Mouse (Mus musculus): Measurements from ENCODE around the gene Gins2.

- TF ChIP-seq CTCF (IDR thresholded peaks at IDR 0.05; ENCODE audit: insufficient read depth, low read depth, low read length) (no peak), POLR2A (IDR thresholded peaks at IDR 0.05; ENCODE audit: insufficient read depth, low read depth, low read length) (no peak)
Measured at GRCm38 (mm10) chr8:120549321-120549921, 39.7 kb downstream of the Gins2 start.

All from olfactory bulb, adult 2 months (tissue).